Mouse (Mus musculus) C2C12 (cell line): ENCODE data around the gene Kctd6. TPM values are rescaled to one million over a fixed set of nuclear protein-coding genes. Genes with fewer than 3 reads are reported as not detected.
"Not testable (repeated sequence)": the region's sequence is repeated elsewhere in the genome, so short reads cannot be mapped to it uniquely, and the experiment has no call there.

Experiments
- H3K27me3 ChIP-seq: one replicate; pipeline ENCODE4 v1.6.1; 2011; ENCODE audit not compliant: control insufficient read depth, insufficient read depth, insufficient read length
- H3K36me3 ChIP-seq: one replicate; pipeline ENCODE4 v1.6.1; 2011; ENCODE audit not compliant: control insufficient read depth, insufficient read depth
- H3K4me3 ChIP-seq: one replicate; pipeline ENCODE4 v1.5.1; 2011; ENCODE audit warnings: mild to moderate bottlenecking, control low read depth; ENCODE audit not compliant: poor library complexity, insufficient read depth, severe bottlenecking
- H3K79me2 ChIP-seq: one replicate; pipeline ENCODE4 v1.6.1; 2011; ENCODE audit not compliant: control insufficient read depth, insufficient read depth
- H3K79me3 ChIP-seq: one replicate; pipeline ENCODE4 v1.6.1; 2011; ENCODE audit warnings: low read depth, control low read depth
- H3ac ChIP-seq: one replicate; pipeline ENCODE3; 2011; ENCODE audit warnings: low read depth; ENCODE audit not compliant: control insufficient read depth, insufficient read length
- CEBPB ChIP-seq: IDR thresholded peaks from one replicate; pipeline ENCODE4 v1.6.1; 2011; ENCODE audit warnings: low read depth, mild to moderate bottlenecking, control low read depth, moderate library complexity
- CTCF ChIP-seq: IDR thresholded peaks from one replicate; pipeline ENCODE4 v1.5.1; 2011; ENCODE audit not compliant: control insufficient read depth, insufficient read depth, insufficient read length
- FOSL1 ChIP-seq: IDR thresholded peaks from one replicate; pipeline ENCODE4 v1.8.0; 2011; ENCODE audit warnings: mild to moderate bottlenecking, low read length; ENCODE audit not compliant: poor library complexity, insufficient read depth, severe bottlenecking
- MAX ChIP-seq: IDR thresholded peaks from one replicate; pipeline ENCODE4 v1.6.1; 2011; ENCODE audit warnings: mild to moderate bottlenecking, control low read depth
- MYOD1 ChIP-seq: IDR thresholded peaks from one replicate; pipeline ENCODE4 v1.6.1; 2011; ENCODE audit warnings: low read depth; ENCODE audit not compliant: control insufficient read depth, insufficient read length
- MYOG ChIP-seq: IDR thresholded peaks from one replicate; pipeline ENCODE4 v1.6.1; 2011; ENCODE audit not compliant: control insufficient read depth, insufficient read length; ENCODE audit errors: extremely low read depth
- USF1 ChIP-seq: IDR thresholded peaks from one replicate; pipeline ENCODE4 v1.6.1; 2011; ENCODE audit warnings: low read depth, mild to moderate bottlenecking, control low read depth, moderate library complexity
- polyA plus RNA-seq: library from polyadenylated mRNA; unstranded; fragments of >200 nt; fragmentation: generic; extraction: Trizol; gene quantifications from one replicate; pipeline ENCODE4 v1.2.1, GENCODE M21; 2012; ENCODE audit warnings: missing spikeins

Gene Kctd6
- polyA plus RNA-seq, 1 experiment: 3.9 TPM

- no peaks in the 10 kb centered on the region for H3K79me3 ChIP-seq
- no peaks in the 10 kb centered on the region for H3K79me2 ChIP-seq
- H3K4me3 ChIP-seq: no peak overlapping the region
- H3K27me3 ChIP-seq: peaks cover 15% of the 10 kb centered on the region
- no peak overlapping the region for H3ac ChIP-seq
- no peaks in the 10 kb centered on the region for H3K36me3 ChIP-seq
- TF ChIP-seq MYOD1: no peak
- TF ChIP-seq CEBPB: no peak
These were observed 43.8 kb downstream of the Kctd6 start for GRCm38 (mm10) chr14:8257521-8258334.

GRCm38 (mm10) chr14:8258335-8258627 lies 44.3 kb downstream of the Kctd6 start:
- TF ChIP-seq MAX: no peak
- no peak for TF ChIP-seq MYOD1
- no peak for TF ChIP-seq CTCF
- no peak for TF ChIP-seq CEBPB
- no peak for TF ChIP-seq FOSL1
- TF ChIP-seq USF1: no peak
- TF ChIP-seq MYOG: no peak
- Histone ChIP-seq H3K79me3 (no peaks in the 10 kb centered on the region), H3K4me3 (no peak overlapping the region), H3K27me3 (peaks cover 15% of the 10 kb centered on the region), H3ac (no peak overlapping the region), H3K36me3 (no peaks in the 10 kb centered on the region), H3K79me2 (no peaks in the 10 kb centered on the region)

GRCm38 (mm10) chr14:8258752-8259151 lies 44.8 kb downstream of the Kctd6 start:
- H3K79me3 ChIP-seq: no peaks in the 10 kb centered on the region
- no peaks in the 10 kb centered on the region for H3K36me3 ChIP-seq
- no peak overlapping the region for H3ac ChIP-seq
- H3K79me2 ChIP-seq: no peaks in the 10 kb centered on the region
- H3K27me3 ChIP-seq: peaks cover 15% of the 10 kb centered on the region
- no peak overlapping the region for H3K4me3 ChIP-seq
- no peak for TF ChIP-seq MYOD1
- no peak for TF ChIP-seq CEBPB
- TF ChIP-seq MYOG: no peak
- TF ChIP-seq USF1: no peak
- TF ChIP-seq FOSL1: no peak
- TF ChIP-seq CTCF: no peak
- TF ChIP-seq MAX: no peak

- no peak within 1 kb of the TSS for H3K4me3 ChIP-seq
- no peaks in the 10 kb centered on the region for H3K79me3 ChIP-seq
- TF ChIP-seq MAX: no peak
- TF ChIP-seq CTCF: no peak
- H3ac ChIP-seq: no peak within 1 kb of the TSS
- no peaks in the 10 kb centered on the region for H3K36me3 ChIP-seq
- H3K27me3 ChIP-seq: peaks cover 15% of the 10 kb centered on the region
- no peaks in the 10 kb centered on the region for H3K79me2 ChIP-seq
These were observed 45.2 kb downstream of the Kctd6 start, which contains the start of gene Acox2 for GRCm38 (mm10) chr14:8259166-8259565. Gene Acox2 (minus strand): TSS chr14:8259353.

- peaks cover 15% of the 10 kb centered on the region for H3K27me3 ChIP-seq
- no peak overlapping the region for H3K4me3 ChIP-seq
- TF ChIP-seq CEBPB: no peak
- no peak for TF ChIP-seq USF1
- TF ChIP-seq FOSL1: no peak
- TF ChIP-seq MAX: no peak
- no peak for TF ChIP-seq MYOD1
- TF ChIP-seq MYOG: no peak
- TF ChIP-seq CTCF: no peak
- H3K79me3 ChIP-seq: no peaks in the 10 kb centered on the region
- no peaks in the 10 kb centered on the region for H3K79me2 ChIP-seq
- no peaks in the 10 kb centered on the region for H3K36me3 ChIP-seq
- no peak overlapping the region for H3ac ChIP-seq
These were observed 46.3 kb downstream of the Kctd6 start for GRCm38 (mm10) chr14:8260214-8260613.

GRCm38 (mm10) chr14:8262242-8262641 lies 48.3 kb downstream of the Kctd6 start:
- Histone ChIP-seq H3K36me3 (no peaks in the 10 kb centered on the region), H3K79me3 (no peaks in the 10 kb centered on the region), H3ac (no peak overlapping the region), H3K27me3 (peaks cover 8% of the 10 kb centered on the region), H3K4me3 (no peak overlapping the region), H3K79me2 (no peaks in the 10 kb centered on the region)
- TF ChIP-seq MYOG: no peak
- no peak for TF ChIP-seq FOSL1
- no peak for TF ChIP-seq CEBPB
- no peak for TF ChIP-seq CTCF
- no peak for TF ChIP-seq MYOD1
- no peak for TF ChIP-seq USF1

GRCm38 (mm10) chr14:8264378-8264777 lies 50.4 kb downstream of the Kctd6 start:
- no peaks in the 10 kb centered on the region for H3K27me3 ChIP-seq
- H3K36me3 ChIP-seq: no peaks in the 10 kb centered on the region
- no peak overlapping the region for H3ac ChIP-seq
- no peaks in the 10 kb centered on the region for H3K79me2 ChIP-seq
- no peaks in the 10 kb centered on the region for H3K79me3 ChIP-seq
- no peak overlapping the region for H3K4me3 ChIP-seq
- TF ChIP-seq FOSL1: no peak
- no peak for TF ChIP-seq MYOD1
- TF ChIP-seq CEBPB: no peak
- no peak for TF ChIP-seq MYOG
- no peak for TF ChIP-seq USF1
- TF ChIP-seq MAX: no peak
- TF ChIP-seq CTCF: no peak

- not testable (repeated sequence) for H3K27me3 ChIP-seq, H3K36me3 ChIP-seq, H3ac ChIP-seq, H3K79me3 ChIP-seq, H3K79me2 ChIP-seq, H3K4me3 ChIP-seq
These were observed 57.3 kb downstream of the Kctd6 start for GRCm38 (mm10) chr14:8271281-8271680.
